13 mouse cellular contexts compared by ENCODE assay signal in the genomic region with DNA sequence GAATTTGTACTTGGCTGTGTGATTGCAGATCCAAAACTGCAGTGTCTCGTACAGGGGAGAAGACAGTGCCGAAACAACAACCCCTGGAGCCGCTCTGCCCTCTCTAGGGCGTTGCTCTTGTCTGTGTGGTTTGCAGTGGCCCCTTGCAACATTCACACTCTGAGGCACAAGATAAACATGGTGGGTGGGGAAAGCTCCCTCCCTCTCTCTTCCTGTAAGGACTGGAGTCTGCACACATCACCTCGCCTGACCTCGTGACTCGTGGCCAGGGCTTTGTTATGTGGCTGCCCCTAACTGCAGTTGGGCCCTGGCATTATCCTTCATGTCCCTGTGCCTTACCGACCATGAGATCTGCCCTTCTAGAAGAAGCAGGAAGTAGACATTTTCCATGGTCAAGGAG.
DNase-seq lines count a peak whose midpoint lies in the region; ATAC-seq lines count a peak whose summit lies in the region.
"Had no signal": no experiment of that assay in that cellular context is flagged by ENCODE, and none has a peak within 500 bp of the region (broad histone marks: within the 10 kb centered on the region; RNA-seq: fewer than 3 reads in every experiment).

No protein-coding gene starts in this region.

- peaks cover 69% of the 10 kb centered on the region for H3K4me1 ChIP-seq in forebrain, embryonic 10.5 days
- peaks cover 17% of the 10 kb centered on the region for H3K4me1 ChIP-seq in forebrain, embryonic 14.5 days (ENCODE audit: control insufficient read depth, insufficient read depth, low read length)
- H3K4me1 ChIP-seq in neural tube, embryonic 15.5 days, result peaks cover 37% of the 10 kb centered on the region

- H3K36me3 ChIP-seq in forebrain, embryonic 10.5 days (replicated peaks), result no peaks in the 10 kb centered on the region
- no peaks in the 10 kb centered on the region for H3K36me3 ChIP-seq in forebrain, embryonic 14.5 days (ENCODE audit: control insufficient read depth, insufficient read depth, low read length)
- H3K36me3 ChIP-seq in neural tube, embryonic 15.5 days, result no peaks in the 10 kb centered on the region
- H3K36me3 ChIP-seq: midbrain, embryonic 12.5 days had no signal

- H3K27ac ChIP-seq in forebrain, embryonic 10.5 days, result 0 out of 2 replicates have a peak overlapping the region, but pooled peaks have one; percentile 35
- H3K27ac ChIP-seq in forebrain, embryonic 14.5 days (ENCODE audit: low read depth, low read length), result no peak overlapping the region
- no peak overlapping the region for H3K27ac ChIP-seq in neural tube, embryonic 15.5 days (replicated peaks)
- H3K27ac ChIP-seq: hindbrain, embryonic 14.5 days; midbrain, embryonic 12.5 days had no signal

- no peak overlapping the region for H3K4me3 ChIP-seq in forebrain, embryonic 10.5 days
- no peak overlapping the region for H3K4me3 ChIP-seq in forebrain, embryonic 14.5 days (ENCODE audit: low read depth, low read length)
- H3K4me3 ChIP-seq in neural tube, embryonic 15.5 days (replicated peaks), result no peak overlapping the region
- H3K4me3 ChIP-seq: midbrain, embryonic 12.5 days had no signal

- ATAC-seq in forebrain, embryonic 14.5 days, result no peak
- ATAC-seq in granulocyte monocyte progenitor cell, adult 5-6 weeks (replicated peaks; ENCODE audit: poor library complexity, severe bottlenecking), result peak; percentile 81
- ATAC-seq in neural tube, embryonic 15.5 days (ENCODE audit: low FRiP score), result no peak
- ATAC-seq: Patski had no signal

- no peaks in the 10 kb centered on the region for H3K27me3 ChIP-seq in forebrain, embryonic 10.5 days (ENCODE audit: poor library complexity, severe bottlenecking)
- H3K27me3 ChIP-seq in forebrain, embryonic 14.5 days (replicated peaks; ENCODE audit: control insufficient read depth, insufficient read depth, low read length), result no peaks in the 10 kb centered on the region
- H3K27me3 ChIP-seq in neural tube, embryonic 15.5 days (replicated peaks), result no peaks in the 10 kb centered on the region
- H3K27me3 ChIP-seq: Patski had no signal

- H3K9me3 ChIP-seq in forebrain, embryonic 10.5 days, result no peaks in the 10 kb centered on the region
- H3K9me3 ChIP-seq in forebrain, embryonic 14.5 days (replicated peaks; ENCODE audit: control insufficient read depth, low read length), result no peaks in the 10 kb centered on the region
- no peaks in the 10 kb centered on the region for H3K9me3 ChIP-seq in neural tube, embryonic 15.5 days (replicated peaks)
- H3K9me3 ChIP-seq: midbrain, embryonic 12.5 days had no signal

- 71% methylated on average over 8 of the region's 8 CpGs for WGBS in forebrain, embryonic 10.5 days
- 84% methylated on average over 8 of the region's 8 CpGs for WGBS in forebrain, embryonic 14.5 days
- 73% methylated on average over 8 of the region's 8 CpGs for WGBS in neural tube, embryonic 15.5 days

- no peak overlapping the region for H3K4me2 ChIP-seq in forebrain, embryonic 14.5 days (ENCODE audit: low read length)
- H3K4me2 ChIP-seq in neural tube, embryonic 15.5 days, result no peak overlapping the region
- H3K4me2 ChIP-seq: hindbrain, embryonic 14.5 days; midbrain, embryonic 12.5 days had no signal

- H3K9ac ChIP-seq in forebrain, embryonic 14.5 days (ENCODE audit: low read length), result no peak overlapping the region
- no peak overlapping the region for H3K9ac ChIP-seq in neural tube, embryonic 15.5 days (replicated peaks)
- H3K9ac ChIP-seq: hindbrain, embryonic 14.5 days; midbrain, embryonic 12.5 days had no signal

- no peak for DNase-seq in forebrain, embryonic 10.5 days (ENCODE audit: extremely low spot score, low spot score)
- no peak for DNase-seq in forebrain, embryonic 14.5 days (ENCODE audit: low spot score)
- DNase-seq in 416B (ENCODE audit: low read depth), result peak; percentile 59
- DNase-seq in lung, postnatal 10 days, result peak; percentile 60
- no peak for DNase-seq in cerebellum, postnatal 25 days
- DNase-seq in cerebellum, postnatal 36 days, result no peak
- DNase-seq: left cerebral cortex, postnatal 4 days; thymus, postnatal 4 days had no signal

Comparison
In these comparisons a context has a peak if more than half of its experiments do, and no peak if none do; other contexts are left out.
1. DNase-seq: peak in 416B (single experiment) and lung, postnatal 10 days (single experiment); none in forebrain, embryonic 10.5 days (single experiment), forebrain, embryonic 14.5 days (single experiment), cerebellum, postnatal 25 days (0 of 2) and cerebellum, postnatal 36 days (0 of 2).